14 mouse cellular contexts compared by ENCODE assay signal in the genomic region with DNA sequence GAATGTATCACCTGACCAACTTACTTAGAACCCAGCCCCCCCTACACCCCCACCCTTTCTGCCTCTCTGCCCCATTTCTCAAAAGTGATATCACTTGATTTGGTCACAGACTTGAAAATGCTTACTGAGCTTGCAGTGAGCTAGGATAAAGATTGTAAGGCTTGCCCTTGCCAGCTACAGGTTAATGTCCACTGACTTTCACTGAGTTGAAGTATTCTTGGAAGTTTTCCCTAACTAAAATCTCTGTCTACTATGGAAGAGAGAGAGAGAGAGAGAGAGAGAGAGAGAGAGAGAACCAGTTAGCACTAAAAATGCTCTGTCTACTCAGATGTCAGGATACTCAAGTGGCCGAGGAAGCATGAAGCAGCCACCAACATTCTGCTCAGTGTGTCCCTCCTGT. TPM values are rescaled to one million over a fixed set of nuclear protein-coding genes. Genes with fewer than 3 reads are reported as not detected.
A peak's percentile ranks its signal among the peaks of the same experiment; 100 is the strongest.
DNase-seq lines count a peak whose midpoint lies in the region; ATAC-seq and TF ChIP-seq lines count a peak whose summit lies in the region.
"Had no signal": no experiment of that assay in that cellular context is flagged by ENCODE, and none has a peak within 500 bp of the region (broad histone marks: within the 10 kb centered on the region; RNA-seq: fewer than 3 reads in every experiment).

No protein-coding gene starts in this region.

- H3K27me3 ChIP-seq in intestine, embryonic 15.5 days (replicated peaks), result no peaks in the 10 kb centered on the region
- H3K27me3 ChIP-seq in intestine, postnatal 0 days (replicated peaks; ENCODE audit: control insufficient read depth, insufficient read depth, low read length), result no peaks in the 10 kb centered on the region
- no peaks in the 10 kb centered on the region for H3K27me3 ChIP-seq in embryonic facial prominence, embryonic 11.5 days (ENCODE audit: control insufficient read depth, insufficient read depth, low read length)
- no peaks in the 10 kb centered on the region for H3K27me3 ChIP-seq in hindbrain, embryonic 12.5 days
- peaks cover 12% of the 10 kb centered on the region for H3K27me3 ChIP-seq in liver, embryonic 16.5 days (ENCODE audit: control insufficient read depth, insufficient read depth, low read depth, low read length)
- H3K27me3 ChIP-seq: heart, embryonic 13.5 days had no signal

- WGBS in intestine, embryonic 15.5 days, result 39% methylated on average over 1 of the region's 1 CpGs
- 43% methylated on average over 1 of the region's 1 CpGs for whole genome bisulfite sequencing in intestine, postnatal 0 days
- 50% methylated on average over 1 of the region's 1 CpGs for WGBS in embryonic facial prominence, embryonic 11.5 days
- WGBS in hindbrain, embryonic 12.5 days, result 27% methylated on average over 1 of the region's 1 CpGs
- 42% methylated on average over 1 of the region's 1 CpGs for WGBS in liver, embryonic 16.5 days (ENCODE audit: insufficient replicate concordance)

- no peak for ATAC-seq in intestine, embryonic 15.5 days
- no peak for ATAC-seq in intestine, postnatal 0 days
- no peak for ATAC-seq in embryonic facial prominence, embryonic 11.5 days (replicated peaks; ENCODE audit: insufficient number of reproducible peaks, low FRiP score, low TSS enrichment, low read depth)
- no peak for ATAC-seq in hindbrain, embryonic 12.5 days (ENCODE audit: low FRiP score)
- ATAC-seq in liver, embryonic 16.5 days (ENCODE audit: low read depth), result no peak

- no peaks in the 10 kb centered on the region for H3K9me3 ChIP-seq in intestine, embryonic 15.5 days
- peaks cover 4% of the 10 kb centered on the region; the same call in 1 of the 2 replicates for H3K9me3 ChIP-seq in intestine, postnatal 0 days (ENCODE audit: control insufficient read depth)
- H3K9me3 ChIP-seq in embryonic facial prominence, embryonic 11.5 days (replicated peaks; ENCODE audit: control insufficient read depth, low read length), result no peaks in the 10 kb centered on the region
- H3K9me3 ChIP-seq in hindbrain, embryonic 12.5 days (replicated peaks), result peaks cover 30% of the 10 kb centered on the region
- H3K9me3 ChIP-seq in liver, embryonic 16.5 days (replicated peaks; ENCODE audit: control insufficient read depth, low read length), result no peaks in the 10 kb centered on the region
- H3K9me3 ChIP-seq: heart, embryonic 13.5 days had no signal

- no peak overlapping the region for H3K4me3 ChIP-seq in intestine, embryonic 15.5 days (replicated peaks)
- no peak overlapping the region for H3K4me3 ChIP-seq in intestine, postnatal 0 days (ENCODE audit: low read depth, low read length)
- peak overlapping the region; percentile 56; the same call in 1 of the 2 replicates for H3K4me3 ChIP-seq in embryonic facial prominence, embryonic 11.5 days (ENCODE audit: low read depth, low read length)
- peak overlapping the region; percentile 73 for H3K4me3 ChIP-seq in hindbrain, embryonic 12.5 days
- peak overlapping the region; percentile 61 for H3K4me3 ChIP-seq in liver, embryonic 16.5 days (ENCODE audit: low read depth, low read length)

- TF ChIP-seq CTCF in intestine, postnatal 0 days (IDR thresholded peaks at IDR 0.05; ENCODE audit: low read depth), result no peak

- no peak overlapping the region for H3K9ac ChIP-seq in intestine, embryonic 15.5 days
- no peak overlapping the region for H3K9ac ChIP-seq in intestine, postnatal 0 days (ENCODE audit: low read depth, low read length)
- no peak overlapping the region for H3K9ac ChIP-seq in embryonic facial prominence, embryonic 11.5 days (replicated peaks; ENCODE audit: low read length)
- H3K9ac ChIP-seq in hindbrain, embryonic 12.5 days, result peak overlapping the region; percentile 77; the same call in 1 of the 2 replicates
- 0 out of 2 replicates have a peak overlapping the region, but pooled peaks have one; percentile 13 for H3K9ac ChIP-seq in liver, embryonic 16.5 days (ENCODE audit: low read depth, low read length)

- no peak for DNase-seq in embryonic facial prominence, embryonic 11.5 days (ENCODE audit: low spot score)
- DNase-seq in cerebellum, adult 11-12 months, result no peak
- DNase-seq in gastrocnemius, postnatal 4 days (ENCODE audit: low spot score in 2 of 2), result no peak
- no peak for DNase-seq in layer of hippocampus, postnatal 36 days
- DNase-seq: adrenal gland, postnatal 25 days; cerebellum, adult 8-10 months had no signal

- no peaks in the 10 kb centered on the region for H3K36me3 ChIP-seq in intestine, embryonic 15.5 days
- H3K36me3 ChIP-seq in intestine, postnatal 0 days (ENCODE audit: control insufficient read depth, insufficient read depth), result no peaks in the 10 kb centered on the region
- H3K36me3 ChIP-seq in embryonic facial prominence, embryonic 11.5 days (replicated peaks; ENCODE audit: control insufficient read depth, insufficient read depth, low read depth, low read length), result no peaks in the 10 kb centered on the region
- H3K36me3 ChIP-seq in hindbrain, embryonic 12.5 days, result no peaks in the 10 kb centered on the region
- no peaks in the 10 kb centered on the region for H3K36me3 ChIP-seq in liver, embryonic 16.5 days (ENCODE audit: control insufficient read depth, insufficient read depth)
- H3K36me3 ChIP-seq: heart, embryonic 13.5 days had no signal

- peak overlapping the region; percentile 80; the same call in 1 of the 2 replicates for H3K4me2 ChIP-seq in intestine, embryonic 15.5 days (replicated peaks)
- no peak overlapping the region for H3K4me2 ChIP-seq in intestine, postnatal 0 days (replicated peaks; ENCODE audit: low read depth)
- H3K4me2 ChIP-seq in embryonic facial prominence, embryonic 11.5 days (ENCODE audit: low read depth, low read length), result no peak overlapping the region
- H3K4me2 ChIP-seq in hindbrain, embryonic 12.5 days (replicated peaks), result peak overlapping the region; percentile 49
- H3K4me2 ChIP-seq in liver, embryonic 16.5 days (ENCODE audit: low read depth, low read length), result peak overlapping the region; percentile 40

- H3K4me1 ChIP-seq in intestine, embryonic 15.5 days (replicated peaks), result peaks cover 5% of the 10 kb centered on the region; the same call in 1 of the 2 replicates
- no peaks in the 10 kb centered on the region; the same call in 1 of the 2 replicates for H3K4me1 ChIP-seq in intestine, postnatal 0 days (replicated peaks; ENCODE audit: control insufficient read depth, insufficient read depth, low read length)
- H3K4me1 ChIP-seq in embryonic facial prominence, embryonic 11.5 days (ENCODE audit: control insufficient read depth, insufficient read depth, low read length), result no peaks in the 10 kb centered on the region
- H3K4me1 ChIP-seq in hindbrain, embryonic 12.5 days, result peaks cover 11% of the 10 kb centered on the region; the same call in 1 of the 2 replicates
- H3K4me1 ChIP-seq in liver, embryonic 16.5 days (ENCODE audit: control insufficient read depth, low read depth, low read length), result no peaks in the 10 kb centered on the region; the same call in 1 of the 2 replicates

- H3K27ac ChIP-seq in intestine, embryonic 15.5 days, result no peak overlapping the region
- H3K27ac ChIP-seq in intestine, postnatal 0 days (ENCODE audit: low read depth, low read length), result no peak overlapping the region
- no peak overlapping the region for H3K27ac ChIP-seq in embryonic facial prominence, embryonic 11.5 days (replicated peaks; ENCODE audit: low read depth, low read length)
- no peak overlapping the region for H3K27ac ChIP-seq in hindbrain, embryonic 12.5 days
- no peak overlapping the region for H3K27ac ChIP-seq in liver, embryonic 16.5 days (ENCODE audit: low read length)
- H3K27ac ChIP-seq: heart, embryonic 13.5 days had no signal

RNA-seq across cellular contexts. Expression of gene Elovl2, which starts 1.1 kb away (rescaled TPM):
- 7.7 and 8.1 TPM in 2 replicates for polyA plus RNA-seq in intestine, embryonic 15.5 days (2015; fragmentation: Nextera tagmentation; extraction: Ambion mirVana)
- polyA plus RNA-seq in intestine, postnatal 0 days (2015; fragmentation: Nextera tagmentation; extraction: Ambion mirVana), result 5.6 and 6.5 TPM in 2 replicates
- polyA plus RNA-seq in embryonic facial prominence, embryonic 11.5 days (2014; fragmentation: Nextera tagmentation; extraction: Ambion mirVana), result 22.7 and 24.1 TPM in 2 replicates
- polyA plus RNA-seq in hindbrain, embryonic 12.5 days (2016; fragmentation: Nextera tagmentation; extraction: Ambion mirVana), result 38.0 and 41.4 TPM in 2 replicates
- polyA plus RNA-seq in liver, embryonic 16.5 days (2015; fragmentation: Nextera tagmentation; extraction: Ambion mirVana), result 47.5 and 50.6 TPM in 2 replicates
- 1 to 10 TPM in 1 of 2 experiments, under 1 TPM in 1; 0.49 to 1.2 TPM for total RNA-seq in gastrocnemius, postnatal 4 days (2021)
- total RNA-seq in layer of hippocampus, postnatal 36 days (2021), result 10 to 100 TPM; 17.4 to 18.0 TPM
- total RNA-seq: megakaryocyte, adult 5-6 weeks had no signal

RNA-seq across cellular contexts. Expression of gene Smim13, which starts 30.6 kb away (rescaled TPM):
- 11.0 and 11.8 TPM in 2 replicates for polyA plus RNA-seq in intestine, embryonic 15.5 days (2015; fragmentation: Nextera tagmentation; extraction: Ambion mirVana)
- polyA plus RNA-seq in intestine, postnatal 0 days (2015; fragmentation: Nextera tagmentation; extraction: Ambion mirVana), result 4.8 and 5.3 TPM in 2 replicates
- 15.1 and 15.3 TPM in 2 replicates for polyA plus RNA-seq in embryonic facial prominence, embryonic 11.5 days (2014; fragmentation: Nextera tagmentation; extraction: Ambion mirVana)
- 20.0 and 21.5 TPM in 2 replicates for polyA plus RNA-seq in hindbrain, embryonic 12.5 days (2016; fragmentation: Nextera tagmentation; extraction: Ambion mirVana)
- 4.5 and 4.8 TPM in 2 replicates for polyA plus RNA-seq in liver, embryonic 16.5 days (2015; fragmentation: Nextera tagmentation; extraction: Ambion mirVana)
- 10 to 100 TPM; 21.9 to 22.8 TPM for total RNA-seq in gastrocnemius, postnatal 4 days (2021)
- 100 to 1,000 TPM; 140 to 159 TPM for total RNA-seq in layer of hippocampus, postnatal 36 days (2021)

RNA-seq across cellular contexts. Expression of gene Gm17364, which starts 54.7 kb away (rescaled TPM):
- not detected in 2 replicates for polyA plus RNA-seq in intestine, embryonic 15.5 days (2015; fragmentation: Nextera tagmentation; extraction: Ambion mirVana)
- not detected in 2 replicates for polyA plus RNA-seq in intestine, postnatal 0 days (2015; fragmentation: Nextera tagmentation; extraction: Ambion mirVana)
- polyA plus RNA-seq in embryonic facial prominence, embryonic 11.5 days (2014; fragmentation: Nextera tagmentation; extraction: Ambion mirVana), result not detected in 2 replicates
- polyA plus RNA-seq in hindbrain, embryonic 12.5 days (2016; fragmentation: Nextera tagmentation; extraction: Ambion mirVana), result not detected in 2 replicates
- polyA plus RNA-seq in liver, embryonic 16.5 days (2015; fragmentation: Nextera tagmentation; extraction: Ambion mirVana), result not detected in 2 replicates
- total RNA-seq in gastrocnemius, postnatal 4 days (2021), result not detected
- total RNA-seq in layer of hippocampus, postnatal 36 days (2021), result not detected
- total RNA-seq: adrenal gland, postnatal 25 days; left cerebral cortex, postnatal 25 days; megakaryocyte, adult 5-6 weeks had no signal
- polyA plus RNA-seq: heart, embryonic 13.5 days; intestine, embryonic 16.5 days had no signal

Comparison
In these comparisons a context has a peak if more than half of its experiments do, and no peak if none do; other contexts are left out.
1. H3K4me2 ChIP-seq: peak in intestine, embryonic 15.5 days (single experiment), hindbrain, embryonic 12.5 days (single experiment) and liver, embryonic 16.5 days (single experiment); none in intestine, postnatal 0 days (single experiment) and embryonic facial prominence, embryonic 11.5 days (single experiment).
2. H3K4me3 ChIP-seq: peak in embryonic facial prominence, embryonic 11.5 days (single experiment), hindbrain, embryonic 12.5 days (single experiment) and liver, embryonic 16.5 days (single experiment); none in intestine, embryonic 15.5 days (single experiment) and intestine, postnatal 0 days (single experiment).
3. H3K9ac ChIP-seq: peak in hindbrain, embryonic 12.5 days (single experiment) and liver, embryonic 16.5 days (single experiment); none in intestine, embryonic 15.5 days (single experiment), intestine, postnatal 0 days (single experiment) and embryonic facial prominence, embryonic 11.5 days (single experiment).